Mouse (Mus musculus) neutrophil, adult 5-6 weeks (primary cell): ENCODE data around the gene Dach2. TPM values are rescaled to one million over a fixed set of nuclear protein-coding genes. Genes with fewer than 3 reads are reported as not detected.
"Not testable (repeated sequence)": the region's sequence is repeated elsewhere in the genome, so short reads cannot be mapped to it uniquely, and the experiment has no call there.

Experiments
- ATAC-seq: fragments of 151-379, 151-347 bp; 2 replicates; pipeline ENCODE4 v1.8.0; 2017; ENCODE audit warnings: mild to moderate bottlenecking, moderate TSS enrichment; ENCODE audit not compliant: insufficient number of reproducible peaks, poor library complexity, low FRiP score, severe bottlenecking; ENCODE audit errors: extremely low read depth
- total RNA-seq: library from RNA; stranded (forward); fragments of 200-1000 nt; gene quantifications from 2 replicates; pipeline ENCODE4 v1.2.3, GENCODE M21; 2017

The Dach2 gene
- total RNA-seq: not detected in 2 replicates

DNA sequence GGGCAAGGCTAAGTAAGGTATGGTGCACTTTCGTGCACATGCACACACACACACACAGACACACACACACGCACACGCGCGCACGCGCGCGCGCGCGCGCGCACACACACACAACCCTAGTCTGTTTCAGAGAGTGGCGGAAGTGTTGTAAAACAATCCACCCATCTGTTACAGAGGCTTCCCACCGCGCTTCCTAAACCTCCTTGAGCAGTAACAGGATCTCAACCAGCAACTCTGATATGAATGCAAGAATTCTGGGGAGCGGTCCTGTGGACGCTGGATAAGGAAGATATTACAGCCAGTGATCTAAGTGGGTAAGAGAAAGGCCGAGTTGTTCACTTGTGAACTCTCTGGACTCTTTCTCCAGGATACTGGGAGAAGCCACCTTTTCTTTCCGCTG is at the start of gene Dach2:
TSS of gene Dach2 (plus strand) at position 107 of the 400 bp plus-strand sequence.
- no peak for ATAC-seq

DNA sequence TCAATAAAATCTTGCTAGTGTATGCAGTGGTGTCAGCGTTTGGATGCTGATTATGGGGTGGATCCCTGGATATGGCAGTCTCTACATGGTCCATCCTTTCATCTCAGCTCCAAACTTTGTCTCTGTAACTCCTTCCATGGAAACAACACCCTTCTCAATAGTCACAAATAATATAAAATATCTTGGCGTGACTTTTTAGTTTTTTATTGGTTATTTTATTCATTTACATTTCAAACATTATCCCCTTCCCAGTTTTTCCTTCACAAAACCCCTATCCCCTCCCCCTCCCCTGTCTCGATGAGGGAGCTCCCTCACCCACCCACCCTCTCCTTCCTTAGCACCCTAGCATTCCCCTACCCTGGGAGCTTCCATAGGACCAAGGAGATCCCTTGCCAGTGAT is 44.9 kb upstream of the Dach2 start:
- not testable (repeated sequence) for ATAC-seq

DNA sequence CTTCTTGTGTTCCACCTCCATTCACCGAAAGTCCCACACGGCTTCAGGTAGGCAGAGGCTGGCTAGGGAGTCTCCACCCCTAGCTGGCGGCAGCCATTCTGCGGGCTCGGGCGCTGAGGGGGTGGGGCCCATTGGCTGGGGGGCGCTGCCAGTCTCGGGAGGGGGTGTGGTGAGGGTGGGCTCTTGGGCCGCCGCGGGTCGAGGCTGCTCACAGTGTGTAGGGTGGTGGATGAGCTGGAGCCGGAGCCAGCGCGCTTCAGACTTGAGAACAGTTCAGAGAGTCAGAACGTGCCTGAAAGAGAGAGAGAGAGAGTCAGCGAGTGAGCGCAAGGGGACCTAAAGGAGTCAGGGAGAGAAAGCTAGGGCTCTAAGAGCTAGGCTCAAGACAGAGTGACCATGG is 721 bp downstream of the Dach2 start:
- ATAC-seq: peak; percentile 48

DNA sequence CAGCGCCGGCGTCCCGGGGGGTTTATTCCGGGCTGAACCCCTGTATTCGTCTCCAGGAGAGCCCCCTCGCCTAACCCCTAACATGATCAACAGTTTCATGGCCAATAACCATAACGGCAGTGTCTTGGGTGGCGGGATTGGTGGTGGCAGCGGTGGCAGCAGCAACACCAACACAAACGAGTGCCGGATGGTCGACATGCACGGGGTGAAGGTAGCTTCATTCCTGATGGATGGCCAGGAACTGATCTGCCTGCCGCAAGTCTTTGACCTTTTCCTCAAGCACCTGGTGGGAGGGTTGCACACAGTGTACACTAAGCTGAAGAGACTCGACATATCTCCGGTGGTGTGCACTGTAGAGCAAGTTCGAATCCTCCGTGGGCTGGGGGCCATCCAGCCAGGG is 1.2 kb downstream of the Dach2 start:
- ATAC-seq: 0 out of 2 replicates have a peak, but pooled peaks have one; percentile 9

DNA sequence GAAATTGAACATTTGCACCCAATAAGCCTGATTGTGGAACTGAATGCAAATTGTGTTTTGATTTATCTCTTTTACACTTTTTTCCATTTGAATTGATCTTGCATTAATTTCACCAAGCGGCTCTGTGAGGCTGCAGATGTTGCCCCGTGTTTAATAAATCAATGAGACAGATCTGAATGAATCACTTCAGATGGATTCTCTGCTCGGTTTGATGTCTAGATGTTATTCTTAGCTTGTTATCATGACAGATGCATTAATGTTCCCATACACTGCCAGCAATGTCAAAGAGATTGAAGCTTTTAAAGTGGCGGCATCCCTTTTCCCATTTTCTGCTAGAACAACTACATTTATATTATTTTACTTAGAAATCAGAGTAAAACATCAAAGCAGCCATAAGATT is 7.0 kb downstream of the Dach2 start:
- no peak for ATAC-seq

DNA sequence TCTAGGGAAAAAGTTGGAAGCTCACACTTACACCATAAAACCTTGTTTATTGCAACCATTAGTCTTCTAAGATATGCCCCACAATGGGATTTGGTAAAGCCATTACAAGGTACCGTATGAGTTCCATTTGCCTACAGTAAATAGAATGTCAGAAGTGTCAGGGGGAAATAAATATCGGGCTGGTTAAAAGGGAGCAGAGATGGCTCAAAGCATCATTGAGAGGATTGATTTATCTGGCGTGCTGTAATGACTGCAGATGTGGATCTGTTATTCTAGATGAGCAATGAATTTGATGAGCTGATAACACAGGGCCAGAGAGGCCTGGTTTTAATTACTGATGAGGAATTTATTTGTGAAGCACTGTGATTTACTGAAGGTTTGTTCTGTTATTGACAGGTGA is 40.8 kb downstream of the Dach2 start:
- no peak for ATAC-seq

DNA sequence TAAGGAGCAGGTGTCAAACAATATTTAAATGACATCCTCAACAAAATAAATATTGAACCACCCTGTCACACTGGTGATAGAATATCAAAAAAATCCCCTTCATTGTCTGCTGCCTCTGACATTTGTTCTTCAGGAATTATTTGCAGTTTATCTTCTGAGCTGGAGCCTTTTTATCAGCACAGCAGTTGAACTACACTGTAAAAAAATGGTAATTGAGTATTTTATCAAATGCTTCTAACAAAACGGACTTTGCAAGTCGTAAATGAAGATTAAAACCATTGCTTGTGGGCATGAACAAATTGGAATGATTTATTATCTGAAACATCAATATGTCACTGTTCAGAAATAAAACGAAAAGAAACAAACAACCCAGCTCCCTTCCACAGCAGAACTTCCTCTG is 97.1 kb downstream of the Dach2 start:
- ATAC-seq: no peak

DNA sequence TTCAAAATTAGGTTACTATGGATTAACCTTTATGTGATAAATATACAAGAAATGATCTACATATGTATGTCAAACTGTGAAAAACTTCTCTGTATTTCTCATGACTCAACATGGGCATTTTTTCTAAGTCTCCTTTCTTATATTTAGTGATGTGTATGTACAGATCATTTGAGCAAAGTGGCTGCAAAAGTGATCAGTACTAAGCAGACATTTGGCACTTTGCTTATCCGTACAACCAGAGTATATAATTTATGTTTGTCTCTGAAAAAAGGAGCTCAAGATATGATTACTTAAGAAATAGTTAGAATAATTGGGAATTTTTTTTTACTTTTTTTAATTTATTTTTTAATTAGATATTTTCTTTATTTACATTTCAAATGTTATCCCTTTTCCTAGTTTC is 111.4 kb downstream of the Dach2 start:
- ATAC-seq: no peak

DNA sequence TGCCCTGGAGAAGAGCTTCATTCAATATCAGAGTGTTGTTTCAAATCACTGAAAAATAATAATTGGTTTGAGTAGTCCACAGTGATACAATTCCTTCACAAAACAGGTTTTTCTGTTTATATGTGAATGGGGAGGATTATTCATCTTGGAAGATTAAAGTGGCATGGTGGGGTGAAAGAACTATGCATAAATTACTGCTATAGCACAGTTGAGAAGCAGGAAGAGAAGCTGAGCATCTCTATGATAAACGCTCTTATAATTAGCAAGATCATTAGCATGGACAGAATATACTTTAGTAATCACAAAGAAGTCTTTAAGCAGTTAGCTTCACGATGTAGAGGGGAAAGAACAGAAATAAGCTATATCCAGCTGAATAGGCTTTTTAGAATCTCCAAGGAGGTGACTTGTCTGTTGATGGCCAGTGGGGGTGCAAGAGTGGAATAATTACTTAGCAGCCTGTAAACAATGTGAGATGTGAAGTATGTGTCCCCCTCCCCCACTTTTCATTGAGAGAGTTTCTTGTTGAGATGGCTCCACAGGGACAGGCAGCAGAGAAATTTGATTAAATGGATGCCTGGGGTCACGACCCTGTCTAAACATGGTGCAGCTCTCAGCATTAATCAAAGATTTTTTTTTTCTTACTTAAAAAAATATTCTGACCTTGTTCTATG is 124.3 kb downstream of the Dach2 start:
- ATAC-seq: no peak

DNA sequence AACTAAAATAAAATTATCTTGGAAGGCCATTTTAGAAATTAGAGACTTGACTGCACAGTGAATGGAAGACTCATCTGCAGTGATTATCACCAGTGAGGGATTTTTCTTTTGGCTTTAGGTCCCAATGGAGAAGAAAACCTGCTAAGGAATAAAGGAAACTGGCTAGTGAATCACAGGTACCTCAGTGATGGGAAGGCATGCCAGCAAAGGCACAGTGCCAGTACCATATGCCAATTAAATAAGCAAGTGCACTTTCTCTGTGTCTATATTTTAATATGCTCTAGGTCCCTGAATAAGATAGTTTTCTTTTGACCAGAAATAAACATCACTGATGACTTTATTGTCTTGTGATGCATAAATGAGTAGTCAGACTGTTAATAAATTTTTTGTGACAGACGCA is 184.8 kb downstream of the Dach2 start:
- ATAC-seq: no peak

DNA sequence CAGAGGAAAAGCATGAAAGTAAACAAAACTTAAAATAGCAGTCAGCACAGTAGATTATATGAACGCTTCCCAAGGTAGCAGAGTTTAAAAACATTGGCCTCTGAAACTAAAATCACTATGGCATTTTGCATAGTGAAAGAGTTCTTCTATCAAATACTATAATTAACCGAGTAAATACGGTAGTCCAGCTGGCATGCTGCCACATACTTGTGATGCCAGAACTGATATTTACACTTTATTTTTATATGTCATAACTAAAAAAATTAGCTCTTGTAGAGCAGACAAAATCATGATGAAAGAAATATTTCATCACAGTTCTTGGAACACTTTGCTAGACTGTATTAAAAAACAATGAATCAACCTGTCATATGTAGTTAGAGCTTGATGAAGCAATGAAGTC is 247.8 kb downstream of the Dach2 start:
- no peak for ATAC-seq

DNA sequence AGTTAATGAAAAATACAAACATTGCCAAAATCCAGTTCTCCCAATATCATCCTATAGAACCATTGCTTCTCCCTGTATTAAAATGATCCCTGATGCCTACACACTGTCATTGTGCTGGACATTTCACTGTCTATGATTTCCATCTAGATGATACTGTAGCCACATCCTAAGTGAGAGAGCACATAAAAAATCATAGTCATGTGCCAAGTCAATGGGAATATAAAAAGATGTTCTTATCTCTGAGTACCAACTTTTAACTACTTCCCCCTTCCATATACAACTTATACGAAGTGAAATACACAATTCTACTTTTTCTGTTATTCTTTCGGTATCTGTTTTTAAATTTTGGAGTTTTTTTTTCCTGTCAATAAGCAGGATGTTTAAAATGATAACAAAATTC is 266.6 kb downstream of the Dach2 start:
- no peak for ATAC-seq

DNA sequence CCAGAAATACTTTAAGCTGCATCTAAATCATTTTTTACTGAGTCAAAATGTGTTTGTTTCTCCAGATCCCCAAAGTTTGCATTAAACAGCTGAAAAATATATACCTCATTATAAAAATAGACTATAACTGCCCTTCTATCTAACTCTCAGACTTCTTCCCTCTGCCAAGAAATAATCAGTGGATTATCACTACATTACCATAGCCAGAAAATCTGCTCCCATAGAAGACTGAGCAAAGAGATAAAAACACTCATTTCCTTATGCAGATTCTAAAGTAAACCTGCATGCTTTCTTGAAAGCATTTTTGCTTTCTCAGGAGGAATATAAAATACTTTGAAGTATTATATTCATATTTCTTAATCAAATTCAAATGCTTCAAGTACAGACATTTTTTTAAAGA is 368.8 kb downstream of the Dach2 start:
- no peak for ATAC-seq

DNA sequence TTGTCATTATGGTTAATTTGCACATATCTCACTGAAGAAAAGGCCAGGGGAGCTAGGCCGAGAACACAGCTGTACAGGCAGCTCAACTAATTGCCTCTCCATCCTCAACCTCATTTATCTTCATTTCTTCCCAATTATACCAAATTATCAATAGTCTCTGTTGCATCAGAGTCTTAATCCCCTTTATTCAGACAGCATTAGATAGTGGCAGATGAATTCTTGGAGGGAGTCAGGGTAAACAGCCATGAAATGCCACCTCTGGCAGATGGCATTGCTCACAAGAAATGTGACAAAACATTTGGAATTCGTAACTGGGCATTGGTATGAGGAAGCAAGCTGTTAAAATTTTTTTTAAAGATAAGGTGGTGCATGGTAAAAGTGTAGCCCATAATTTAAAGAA is 389.9 kb downstream of the Dach2 start:
- ATAC-seq: no peak

DNA sequence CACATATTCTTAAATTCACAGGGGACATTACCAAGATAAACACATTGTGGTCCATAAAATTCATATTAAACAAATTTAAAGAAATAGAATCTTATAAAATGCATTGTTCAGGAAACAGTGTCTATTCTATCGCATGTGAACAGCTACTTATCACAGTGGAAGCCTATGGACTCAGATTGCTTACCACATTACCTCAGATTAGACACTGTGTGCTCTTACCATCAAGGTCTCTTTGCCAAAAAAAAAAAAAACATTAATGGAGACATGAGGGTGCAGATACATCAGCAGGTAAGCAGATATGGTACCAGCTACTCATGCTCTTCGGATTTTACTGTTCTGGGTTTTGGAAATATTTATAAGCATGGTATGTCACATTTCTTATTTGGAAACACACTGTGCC is 415.1 kb downstream of the Dach2 start:
- ATAC-seq: no peak

DNA sequence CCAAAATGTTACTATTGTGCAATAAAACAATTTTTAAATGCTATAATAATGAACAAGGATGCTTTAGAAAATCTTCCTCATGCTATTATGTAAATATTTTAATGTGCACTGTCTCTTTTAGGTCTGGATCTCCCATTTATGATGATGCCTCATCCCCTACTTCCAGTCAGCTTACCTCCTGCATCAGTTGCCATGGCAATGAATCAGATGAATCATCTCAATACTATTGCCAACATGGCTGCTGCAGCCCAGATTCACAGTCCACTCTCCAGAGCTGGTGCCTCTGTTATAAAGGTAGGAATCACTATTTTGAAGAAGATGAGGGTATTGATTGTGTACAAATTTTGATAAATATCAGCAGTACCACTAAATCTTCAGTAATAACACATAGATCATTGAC is 426.8 kb downstream of the Dach2 start:
- no peak for ATAC-seq

DNA sequence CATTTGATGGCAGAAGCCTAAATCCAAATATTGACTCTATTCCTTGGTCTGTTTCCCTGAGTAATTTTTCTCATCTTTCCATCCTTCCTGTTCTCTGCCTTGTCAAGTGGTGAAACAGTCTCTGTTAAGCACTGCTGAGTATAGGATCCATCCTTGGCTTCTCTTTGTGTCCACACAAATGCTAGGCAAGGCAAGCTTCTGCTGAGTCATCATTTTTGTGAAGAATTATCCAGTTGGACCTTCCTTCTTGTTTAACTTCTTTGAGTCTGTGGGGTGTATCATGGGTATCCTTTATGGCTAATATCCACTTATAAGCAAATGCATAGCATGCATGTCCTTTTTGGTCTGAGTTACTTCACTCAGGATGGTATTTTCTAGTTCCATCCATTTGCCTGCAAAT is 449.8 kb downstream of the Dach2 start:
- ATAC-seq: no peak

DNA sequence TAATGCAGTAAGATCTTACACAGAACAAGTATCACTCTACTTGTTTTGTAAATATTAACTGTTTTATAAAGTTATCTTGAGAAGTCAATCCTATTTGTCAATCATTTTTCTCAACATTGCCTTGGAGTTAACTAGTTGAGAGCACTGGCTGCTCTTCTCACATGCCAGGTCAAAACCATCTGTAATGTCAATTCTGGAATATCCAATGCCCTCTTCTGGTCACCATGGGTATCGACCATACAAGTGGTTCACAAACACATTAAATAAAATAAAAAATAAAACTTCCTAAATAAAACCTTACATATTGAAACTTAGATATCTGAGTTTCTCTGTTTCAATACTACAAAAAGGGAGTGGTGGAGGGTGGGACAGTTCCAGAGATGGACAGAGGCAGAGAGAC is 495.0 kb downstream of the Dach2 start:
- ATAC-seq: no peak

DNA sequence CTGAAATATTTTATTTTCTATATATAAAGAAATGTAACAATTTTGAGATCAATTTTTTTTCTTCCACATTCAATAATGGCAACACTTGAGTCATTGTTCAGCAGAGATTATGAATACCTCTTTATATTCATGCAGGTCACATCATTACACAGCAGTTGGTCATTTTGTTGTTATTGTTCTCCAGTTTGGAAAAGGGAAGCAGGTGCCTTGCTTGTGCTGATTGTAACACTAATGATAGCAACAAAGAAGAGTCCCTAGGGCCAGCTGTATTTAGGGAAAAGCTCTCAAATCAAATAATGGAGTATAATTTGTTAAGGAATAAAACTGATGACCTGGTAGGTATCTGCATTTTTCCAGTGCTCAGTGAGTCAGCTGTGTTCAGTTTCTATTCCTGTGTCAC is 513.1 kb downstream of the Dach2 start:
- ATAC-seq: no peak

DNA sequence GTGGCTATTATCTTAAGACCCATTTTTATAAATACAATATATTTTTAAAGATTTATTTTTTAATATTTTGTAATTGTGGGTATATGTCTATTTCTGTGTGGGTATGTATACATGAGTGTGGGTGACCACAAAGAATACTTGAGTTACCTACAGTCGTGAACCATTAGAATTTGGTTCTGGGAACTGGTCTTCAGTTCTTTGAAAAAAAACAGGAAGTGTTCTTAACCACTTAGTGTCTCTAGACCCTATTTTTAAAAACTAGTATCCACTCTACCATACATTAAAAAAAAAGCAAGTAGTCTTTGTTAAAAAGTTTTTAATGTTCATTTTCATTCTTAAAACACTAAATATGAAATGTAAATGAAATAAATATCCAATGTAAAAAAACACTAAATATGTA is 529.5 kb downstream of the Dach2 start:
- ATAC-seq: no peak

DNA sequence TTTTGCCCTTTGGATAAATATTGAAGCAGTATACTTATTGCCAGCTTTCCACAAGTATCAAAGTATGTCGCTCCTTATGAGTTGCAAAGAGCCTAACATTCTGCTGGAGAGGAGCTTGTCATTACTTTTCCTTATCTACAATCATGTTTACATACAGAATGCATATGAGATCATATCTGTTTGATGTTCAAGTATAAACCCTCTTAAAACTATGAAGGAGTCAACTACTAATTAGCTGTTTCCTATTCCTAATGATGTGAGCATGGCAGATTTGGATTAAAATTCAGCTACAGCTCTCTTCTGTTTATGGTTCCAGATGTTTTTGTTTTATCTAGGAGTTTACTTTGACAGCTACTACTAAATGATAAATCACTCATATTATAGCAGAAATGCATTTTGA is 535.8 kb downstream of the Dach2 start:
- ATAC-seq: no peak
